Mouse (Mus musculus): ENCODE data around the gene Lrmda.

Lrmda gene

GRCm38 (mm10) chr14:23084797-23085196 lies 1065.3 kb downstream of the Lrmda start:
- DNase-seq (ENCODE audit: low spot score) = no peak

- no peak for DNase-seq (ENCODE audit: low spot score)
Measured at GRCm38 (mm10) chr14:23093306-23093705, 1073.8 kb downstream of the Lrmda start.

- no peak for DNase-seq (ENCODE audit: low spot score)
Measured at GRCm38 (mm10) chr14:23094546-23095157, 1075.1 kb downstream of the Lrmda start.

- DNase-seq (ENCODE audit: low spot score) = no peak
Measured at GRCm38 (mm10) chr14:23095158-23096016, 1075.9 kb downstream of the Lrmda start.

GRCm38 (mm10) chr14:23096017-23096336 lies 1076.5 kb downstream of the Lrmda start:
- DNase-seq (ENCODE audit: low spot score) = no peak

GRCm38 (mm10) chr14:23096405-23096804 lies 1076.9 kb downstream of the Lrmda start:
- DNase-seq (ENCODE audit: low spot score) = no peak

All from spleen, adult 12 weeks (tissue).